Mouse (Mus musculus) E14TG2a.4 (cell line): ENCODE data around the gene Lnpep.
"Not testable (repeated sequence)": the region's sequence is repeated elsewhere in the genome, so short reads cannot be mapped to it uniquely, and the experiment has no call there.

Source experiments
- CTCF ChIP-seq: conservative IDR thresholded peaks from 2 replicates; pipeline ENCODE4 v1.5.1; 2014; ENCODE audit warnings: low read length
- POU5F1 ChIP-seq: IDR thresholded peaks from 2 replicates; pipeline ENCODE4 v1.6.1; 2014; ENCODE audit warnings: low read length, borderline replicate concordance

DNA sequence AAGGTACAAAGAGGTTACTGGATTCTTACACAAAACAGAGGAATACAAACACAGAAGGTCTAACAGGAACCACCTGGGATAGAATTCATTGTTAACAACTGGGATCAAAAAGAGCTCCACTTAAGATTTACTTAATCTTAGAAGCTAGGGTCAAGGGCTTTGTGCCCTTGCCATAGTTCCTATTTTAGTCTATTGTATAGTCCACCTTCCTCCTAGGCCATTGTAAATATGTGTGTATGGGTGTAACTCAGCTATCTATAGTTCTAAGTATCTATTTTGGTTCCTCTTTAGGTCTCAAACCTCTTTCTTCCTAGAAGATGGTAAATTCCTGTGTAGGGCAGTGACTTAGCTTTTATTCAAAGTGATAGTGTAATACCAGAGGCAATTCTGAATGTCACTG, 128.6 kb downstream of the Lnpep start:
- not testable (repeated sequence) for TF ChIP-seq CTCF, POU5F1
